Mouse (Mus musculus): ENCODE measurements around the gene Acvr1. TPM values are rescaled to one million over a fixed set of nuclear protein-coding genes. Genes with fewer than 3 reads are reported as not detected.

The Acvr1 gene
- polyA plus RNA-seq, 1 experiment from 2014 or later: 8.0 TPM

DNA sequence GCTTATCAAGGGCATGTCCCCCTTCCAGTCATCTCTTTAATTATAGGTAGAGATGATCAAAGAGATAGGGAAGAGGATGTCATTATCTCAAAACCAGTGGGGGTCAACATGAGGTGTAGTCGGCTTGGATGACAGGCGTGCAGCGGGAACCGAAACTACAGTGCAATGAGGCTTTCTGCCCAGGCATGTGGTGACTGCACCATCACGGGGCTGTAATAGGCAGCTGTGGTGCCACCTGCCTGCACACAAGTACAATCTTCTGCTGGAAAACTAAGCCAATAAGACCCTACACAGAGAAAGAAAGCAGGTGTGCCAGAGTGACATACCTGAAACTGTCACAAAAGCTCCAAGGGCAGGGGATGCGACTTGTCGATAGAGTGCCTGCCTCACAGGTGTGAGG is 96.7 kb downstream of the Acvr1 start:
- H3K36me3 ChIP-seq (ENCODE audit: control insufficient read depth, insufficient read depth, low read length): peaks cover 65% of the 10 kb centered on the region
- WGBS: 90% methylated on average over 7 of the region's 7 CpGs
- DNase-seq (ENCODE audit: low spot score) (no peak), ATAC-seq (replicated peaks; ENCODE audit: low FRiP score, low TSS enrichment, low read depth) (no peak)
- no peaks in the 10 kb centered on the region for H3K27me3 ChIP-seq (replicated peaks; ENCODE audit: control insufficient read depth, insufficient read depth, low read length)
- H3K4me1 ChIP-seq (replicated peaks; ENCODE audit: control insufficient read depth, insufficient read depth, low read length): no peaks in the 10 kb centered on the region
- H3K27ac ChIP-seq (ENCODE audit: low read depth): no peak overlapping the region
- H3K4me3 ChIP-seq (ENCODE audit: low read depth, low read length): no peak overlapping the region
- no peak overlapping the region for H3K9ac ChIP-seq (ENCODE audit: low read length)
- H3K4me2 ChIP-seq (ENCODE audit: low read length): no peak overlapping the region
- peaks cover 3% of the 10 kb centered on the region; the same call in 1 of the 2 replicates for H3K9me3 ChIP-seq (ENCODE audit: control insufficient read depth, low read length)

DNA sequence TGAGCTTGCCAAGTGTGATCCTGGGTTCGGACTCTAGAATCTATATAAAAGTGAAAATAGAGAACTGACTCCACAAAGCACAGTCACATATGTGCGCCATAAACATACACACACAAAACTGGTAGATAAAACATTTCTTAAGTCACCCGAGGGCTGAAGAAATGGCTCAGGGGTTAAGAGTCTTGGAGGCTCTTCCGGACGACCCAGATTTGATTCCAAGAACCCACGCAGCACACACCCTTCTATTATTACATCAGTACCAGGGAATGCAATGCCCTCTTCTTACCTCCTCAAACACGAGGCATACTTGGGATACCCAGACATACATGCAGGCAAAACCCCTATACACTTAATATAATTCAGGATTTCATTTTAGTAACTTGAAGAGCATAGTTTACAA is 97.1 kb downstream of the Acvr1 start, which contains the start of gene Gm17409:
Gm17409 (plus strand) TSS at position 301 of the 400 bp plus-strand sequence.
- Histone ChIP-seq H3K27ac (ENCODE audit: low read depth) (no peak within 1 kb of the TSS), H3K9ac (ENCODE audit: low read length) (no peak within 1 kb of the TSS), H3K4me2 (ENCODE audit: low read length) (no peak within 1 kb of the TSS), H3K9me3 (ENCODE audit: control insufficient read depth, low read length) (peaks cover 3% of the 10 kb centered on the region; the same call in 1 of the 2 replicates), H3K36me3 (ENCODE audit: control insufficient read depth, insufficient read depth, low read length) (peaks cover 68% of the 10 kb centered on the region), H3K4me1 (replicated peaks; ENCODE audit: control insufficient read depth, insufficient read depth, low read length) (no peaks in the 10 kb centered on the region), H3K4me3 (ENCODE audit: low read depth, low read length) (no peak within 1 kb of the TSS), H3K27me3 (replicated peaks; ENCODE audit: control insufficient read depth, insufficient read depth, low read length) (no peaks in the 10 kb centered on the region)
- ATAC-seq (replicated peaks; ENCODE audit: low FRiP score, low TSS enrichment, low read depth) (no peak), DNase-seq (ENCODE audit: low spot score) (no peak)
- 91% methylated on average over 7 of the region's 7 CpGs for WGBS

DNA sequence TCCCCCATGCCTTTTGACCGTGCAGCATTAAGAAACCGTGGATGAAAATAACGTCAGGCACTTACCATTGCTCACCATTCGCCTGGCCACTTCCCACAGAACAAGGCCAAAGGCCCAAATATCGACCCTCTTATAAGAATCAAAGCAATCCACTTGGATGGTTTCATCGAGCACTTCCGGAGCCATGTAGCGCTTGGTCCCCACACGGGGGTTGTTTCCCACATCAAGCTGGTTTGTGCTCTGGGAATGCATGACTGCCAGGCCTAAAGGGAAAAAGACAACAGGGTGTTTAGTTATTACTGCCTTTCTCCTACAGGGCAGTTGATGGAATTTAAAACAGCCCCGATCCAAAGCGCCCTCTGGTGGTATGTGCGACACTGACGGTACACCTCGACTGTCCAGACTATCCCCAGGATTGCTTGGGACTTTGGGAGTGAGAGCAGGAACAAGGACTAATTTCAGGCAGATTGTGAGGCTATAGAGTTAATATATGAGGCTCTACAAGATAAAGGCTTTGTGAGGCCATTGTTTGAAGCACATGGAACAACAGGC is 108.1 kb downstream of the Acvr1 start:
- Histone ChIP-seq H3K4me3 (ENCODE audit: low read depth, low read length) (no peak overlapping the region), H3K36me3 (ENCODE audit: control insufficient read depth, insufficient read depth, low read length) (peaks cover 49% of the 10 kb centered on the region), H3K9ac (ENCODE audit: low read length) (no peak overlapping the region), H3K4me1 (replicated peaks; ENCODE audit: control insufficient read depth, insufficient read depth, low read length) (no peaks in the 10 kb centered on the region), H3K27me3 (replicated peaks; ENCODE audit: control insufficient read depth, insufficient read depth, low read length) (no peaks in the 10 kb centered on the region), H3K4me2 (ENCODE audit: low read length) (no peak overlapping the region), H3K27ac (ENCODE audit: low read depth) (no peak overlapping the region), H3K9me3 (ENCODE audit: control insufficient read depth, low read length) (0 out of 2 replicates have a peak, but pooled peaks cover 5% of the 10 kb centered on the region)
- no peak for ATAC-seq (replicated peaks; ENCODE audit: low FRiP score, low TSS enrichment, low read depth)
- no peak for DNase-seq (ENCODE audit: low spot score)
- 87% methylated on average over 14 of the region's 14 CpGs for WGBS

DNA sequence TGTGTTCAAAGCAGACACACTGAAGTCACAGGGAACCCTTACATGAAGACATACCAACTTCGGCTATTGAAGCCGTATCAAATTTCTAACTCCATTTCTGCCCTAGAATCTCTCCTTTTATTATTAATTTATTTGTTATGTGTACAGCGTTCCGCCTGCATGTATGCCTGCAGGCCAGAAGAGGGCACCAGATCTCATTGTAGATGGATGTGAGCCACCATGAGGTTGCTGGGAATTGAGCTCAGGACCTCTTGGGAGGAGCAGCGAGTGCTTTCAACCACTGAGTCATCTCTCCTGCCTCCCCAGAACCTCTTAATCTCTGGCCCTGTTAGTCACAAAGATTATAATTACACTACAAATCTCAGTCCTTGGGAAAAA is 109.5 kb downstream of the Acvr1 start:
- Histone ChIP-seq H3K27me3 (replicated peaks; ENCODE audit: control insufficient read depth, insufficient read depth, low read length) (no peaks in the 10 kb centered on the region), H3K9me3 (ENCODE audit: control insufficient read depth, low read length) (0 out of 2 replicates have a peak, but pooled peaks cover 5% of the 10 kb centered on the region), H3K4me1 (replicated peaks; ENCODE audit: control insufficient read depth, insufficient read depth, low read length) (no peaks in the 10 kb centered on the region), H3K9ac (ENCODE audit: low read length) (no peak overlapping the region), H3K4me2 (ENCODE audit: low read length) (no peak overlapping the region), H3K36me3 (ENCODE audit: control insufficient read depth, insufficient read depth, low read length) (peaks cover 42% of the 10 kb centered on the region), H3K27ac (ENCODE audit: low read depth) (no peak overlapping the region), H3K4me3 (ENCODE audit: low read depth, low read length) (no peak overlapping the region)
- WGBS: 95% methylated on average over 5 of the region's 5 CpGs
- ATAC-seq (replicated peaks; ENCODE audit: low FRiP score, low TSS enrichment, low read depth) (no peak), DNase-seq (ENCODE audit: low spot score) (no peak)

DNA sequence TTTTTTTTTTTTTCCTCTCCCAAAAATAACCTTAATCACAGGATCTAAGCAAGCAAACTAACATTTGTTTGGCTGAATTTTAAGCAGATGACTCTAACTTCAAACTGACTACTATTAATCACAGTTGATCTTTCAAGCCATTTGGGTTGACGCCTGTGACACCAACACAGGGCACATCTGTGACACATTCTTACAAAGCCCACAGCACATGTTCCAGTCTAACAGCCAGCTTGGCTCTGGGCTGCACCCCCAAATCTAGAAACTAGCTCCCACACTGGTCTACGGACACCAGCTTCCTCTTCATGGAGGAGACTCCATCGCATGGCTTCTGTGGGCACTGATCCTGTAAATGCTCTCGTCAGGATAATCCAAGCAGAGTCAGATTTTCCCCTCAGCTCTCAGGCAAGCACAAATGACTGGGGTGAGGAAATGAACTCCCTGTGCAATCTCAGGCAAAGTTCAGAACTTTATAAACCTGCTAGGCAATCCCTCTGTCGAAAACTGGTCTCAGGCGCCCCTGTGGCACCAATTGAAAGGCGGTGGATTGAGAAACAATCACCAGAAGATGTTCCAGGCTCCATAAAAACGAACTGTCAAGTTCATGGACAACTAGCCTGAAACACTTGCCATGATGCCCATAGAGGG is 110.0 kb downstream of the Acvr1 start:
- H3K27ac ChIP-seq (ENCODE audit: low read depth): no peak overlapping the region
- 93% methylated on average over 8 of the region's 8 CpGs for WGBS
- no peak overlapping the region for H3K4me3 ChIP-seq (ENCODE audit: low read depth, low read length)
- H3K4me2 ChIP-seq (ENCODE audit: low read length): no peak overlapping the region
- no peaks in the 10 kb centered on the region for H3K4me1 ChIP-seq (replicated peaks; ENCODE audit: control insufficient read depth, insufficient read depth, low read length)
- H3K9me3 ChIP-seq (ENCODE audit: control insufficient read depth, low read length): 0 out of 2 replicates have a peak, but pooled peaks cover 5% of the 10 kb centered on the region
- no peaks in the 10 kb centered on the region for H3K27me3 ChIP-seq (replicated peaks; ENCODE audit: control insufficient read depth, insufficient read depth, low read length)
- DNase-seq (ENCODE audit: low spot score): no peak
- H3K9ac ChIP-seq (ENCODE audit: low read length): no peak overlapping the region
- peaks cover 39% of the 10 kb centered on the region for H3K36me3 ChIP-seq (ENCODE audit: control insufficient read depth, insufficient read depth, low read length)
- ATAC-seq (replicated peaks; ENCODE audit: low FRiP score, low TSS enrichment, low read depth): no peak

DNA sequence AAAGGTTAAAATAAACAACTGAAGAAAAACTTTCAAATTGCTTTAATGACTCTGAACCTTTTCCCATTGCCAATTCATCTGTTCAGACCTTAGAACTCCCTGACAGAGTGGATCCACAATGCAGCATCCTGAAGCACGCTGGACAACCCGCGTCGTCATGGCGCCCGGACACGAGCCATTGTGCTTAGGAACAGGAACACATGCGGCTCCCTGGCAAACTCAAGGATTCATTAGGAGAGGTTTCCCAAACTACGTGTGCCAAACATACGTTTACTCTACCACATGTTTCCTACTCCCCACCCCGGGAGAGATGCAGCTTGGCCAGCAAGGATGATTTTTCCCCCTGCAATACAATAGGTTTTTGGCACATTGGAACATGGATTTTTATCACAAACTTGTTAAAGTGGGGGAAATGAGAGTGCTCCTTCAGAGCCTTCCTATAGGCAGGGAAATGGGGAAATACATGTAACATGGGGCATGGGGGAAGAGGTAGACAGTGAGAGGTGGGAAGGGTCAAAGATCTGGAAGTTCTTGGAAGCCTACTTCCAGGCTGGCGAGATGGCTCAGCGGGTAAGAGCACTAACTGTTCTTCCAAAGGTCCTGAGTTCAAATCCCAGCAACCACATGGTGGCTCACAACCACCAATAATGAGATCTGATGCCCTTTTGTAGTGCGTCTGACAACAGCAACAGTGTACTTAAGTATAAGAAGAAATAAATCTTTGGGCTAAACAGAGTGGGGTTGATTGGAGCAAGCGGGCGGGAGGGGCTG is 112.7 kb downstream of the Acvr1 start:
- no peak for ATAC-seq (replicated peaks; ENCODE audit: low FRiP score, low TSS enrichment, low read depth)
- H3K9ac ChIP-seq (ENCODE audit: low read length): no peak overlapping the region
- H3K4me1 ChIP-seq (replicated peaks; ENCODE audit: control insufficient read depth, insufficient read depth, low read length): no peaks in the 10 kb centered on the region
- 0 out of 2 replicates have a peak, but pooled peaks cover 5% of the 10 kb centered on the region for H3K9me3 ChIP-seq (ENCODE audit: control insufficient read depth, low read length)
- no peak overlapping the region for H3K27ac ChIP-seq (ENCODE audit: low read depth)
- DNase-seq (ENCODE audit: low spot score): no peak
- H3K4me2 ChIP-seq (ENCODE audit: low read length): no peak overlapping the region
- H3K27me3 ChIP-seq (replicated peaks; ENCODE audit: control insufficient read depth, insufficient read depth, low read length): no peaks in the 10 kb centered on the region
- H3K36me3 ChIP-seq (ENCODE audit: control insufficient read depth, insufficient read depth, low read length): peaks cover 24% of the 10 kb centered on the region
- no peak overlapping the region for H3K4me3 ChIP-seq (ENCODE audit: low read depth, low read length)
- WGBS: 93% methylated on average over 16 of the region's 16 CpGs

DNA sequence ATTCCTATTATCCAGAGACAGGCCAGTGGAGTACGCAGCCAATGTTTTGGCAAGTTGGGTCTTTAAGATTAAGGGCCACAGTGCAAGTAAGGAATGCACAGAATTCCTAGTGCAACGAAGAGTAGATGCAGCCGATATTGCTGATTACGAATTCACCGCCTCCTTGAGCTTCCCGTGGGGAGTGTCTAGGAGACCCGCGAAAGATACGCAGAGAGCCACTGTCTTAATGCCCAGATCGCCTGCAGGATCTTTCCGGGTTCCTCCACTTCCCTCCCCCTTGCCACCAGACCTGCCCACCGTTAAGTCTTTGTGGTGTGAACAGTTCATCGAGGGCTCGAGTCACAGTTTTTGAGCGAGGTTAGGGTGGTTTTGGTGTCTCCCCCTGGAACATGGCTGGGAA is 120.0 kb downstream of the Acvr1 start:
- DNase-seq (ENCODE audit: low spot score): peak; percentile 33
- H3K27me3 ChIP-seq (replicated peaks; ENCODE audit: control insufficient read depth, insufficient read depth, low read length): no peaks in the 10 kb centered on the region
- H3K36me3 ChIP-seq (ENCODE audit: control insufficient read depth, insufficient read depth, low read length): peaks cover 24% of the 10 kb centered on the region
- no peak overlapping the region for H3K4me2 ChIP-seq (ENCODE audit: low read length)
- no peak overlapping the region for H3K9ac ChIP-seq (ENCODE audit: low read length)
- H3K9me3 ChIP-seq (ENCODE audit: control insufficient read depth, low read length): no peaks in the 10 kb centered on the region
- H3K4me1 ChIP-seq (replicated peaks; ENCODE audit: control insufficient read depth, insufficient read depth, low read length): no peaks in the 10 kb centered on the region
- H3K4me3 ChIP-seq (ENCODE audit: low read depth, low read length): no peak overlapping the region
- WGBS: 92% methylated on average over 15 of the region's 15 CpGs
- ATAC-seq (replicated peaks; ENCODE audit: low FRiP score, low TSS enrichment, low read depth): no peak
- no peak overlapping the region for H3K27ac ChIP-seq (ENCODE audit: low read depth)

DNA sequence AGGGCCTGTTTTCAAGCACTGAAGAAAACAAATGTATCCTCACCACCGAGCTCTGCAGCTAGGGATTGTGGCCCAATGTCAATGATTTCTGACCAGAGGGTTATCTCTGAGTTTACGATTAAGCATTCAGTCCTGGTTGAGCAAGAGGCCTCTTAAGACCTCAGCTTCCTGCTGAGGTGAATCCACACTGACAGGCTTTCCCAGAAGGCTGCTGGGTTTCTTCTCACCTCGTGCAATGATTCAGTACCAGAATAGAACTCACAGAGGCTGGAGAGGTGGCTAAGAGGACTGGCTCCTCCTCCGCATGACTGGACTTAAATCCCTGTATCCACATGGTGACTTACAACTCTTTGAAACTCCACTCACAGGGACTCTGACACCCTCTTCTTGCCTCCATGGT is 123.8 kb downstream of the Acvr1 start:
- ATAC-seq (replicated peaks; ENCODE audit: low FRiP score, low TSS enrichment, low read depth) (no peak), DNase-seq (ENCODE audit: low spot score) (no peak)
- WGBS: 76% methylated on average over 4 of the region's 4 CpGs
- H3K4me2 ChIP-seq (ENCODE audit: low read length): no peak overlapping the region
- H3K27me3 ChIP-seq (replicated peaks; ENCODE audit: control insufficient read depth, insufficient read depth, low read length): no peaks in the 10 kb centered on the region
- H3K4me1 ChIP-seq (replicated peaks; ENCODE audit: control insufficient read depth, insufficient read depth, low read length): no peaks in the 10 kb centered on the region
- no peak overlapping the region for H3K9ac ChIP-seq (ENCODE audit: low read length)
- no peak overlapping the region for H3K4me3 ChIP-seq (ENCODE audit: low read depth, low read length)
- no peak overlapping the region for H3K27ac ChIP-seq (ENCODE audit: low read depth)
- peaks cover 31% of the 10 kb centered on the region for H3K36me3 ChIP-seq (ENCODE audit: control insufficient read depth, insufficient read depth, low read length)
- H3K9me3 ChIP-seq (ENCODE audit: control insufficient read depth, low read length): no peaks in the 10 kb centered on the region

Measured in intestine, embryonic 14.5 days (tissue).